Mouse (Mus musculus): ENCODE data around the gene Snrpa1. TPM values are rescaled to one million over a fixed set of nuclear protein-coding genes. Genes with fewer than 3 reads are reported as not detected.
"Not testable (repeated sequence)": the region's sequence is repeated elsewhere in the genome, so short reads cannot be mapped to it uniquely, and the experiment has no call there.

The Snrpa1 gene
- polyA plus RNA-seq (2017; shearing (Covaris generic)): 100 to 1,000 TPM; 133 to 154 TPM

GRCm38 (mm10) chr7:66058703-66059102, at the start of gene Snrpa1:
Gene Snrpa1, plus strand, starts transcription at chr7:66059003.
- ATAC-seq: no peak

DNA sequence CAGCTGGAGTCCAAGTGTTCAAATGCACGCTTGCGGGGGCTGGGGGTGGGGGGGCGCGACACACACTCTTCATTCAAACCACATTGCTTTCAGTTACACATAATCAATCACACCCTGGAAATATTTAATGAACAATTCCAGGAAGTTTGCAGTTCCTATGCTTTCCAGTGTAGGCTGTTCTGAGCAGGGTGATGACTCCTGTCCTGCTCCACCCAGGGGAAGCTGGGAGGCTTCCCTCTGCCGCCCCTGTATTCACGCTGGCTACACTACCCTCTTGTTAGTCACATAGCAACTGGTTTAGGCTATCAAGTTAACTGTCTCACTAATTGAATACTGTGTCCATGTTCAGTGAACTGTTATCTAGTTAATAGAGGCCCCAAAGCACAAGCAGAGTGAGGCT, 48.3 kb upstream of the Snrpa1 start:
- no peak for ATAC-seq

DNA sequence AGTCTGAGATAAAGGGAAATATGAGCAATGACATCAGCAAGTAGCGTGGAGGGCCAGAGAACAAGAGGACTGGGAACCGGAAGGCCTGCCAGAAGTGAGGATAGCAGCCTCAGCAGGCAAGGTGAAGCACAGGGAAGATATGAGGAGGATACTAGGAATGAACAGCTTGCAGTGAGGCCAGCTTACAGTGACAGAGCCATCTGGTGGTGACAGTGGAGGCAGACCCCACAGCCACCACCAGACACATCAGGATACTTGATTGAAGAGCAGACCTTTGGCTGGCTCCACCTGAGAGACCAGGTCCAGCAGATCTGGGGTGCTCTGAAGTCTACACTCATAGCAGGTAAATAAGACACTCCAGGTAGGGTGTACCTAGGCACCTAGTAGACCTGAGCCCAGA, 31.1 kb upstream of the Snrpa1 start:
- no peak for ATAC-seq

DNA sequence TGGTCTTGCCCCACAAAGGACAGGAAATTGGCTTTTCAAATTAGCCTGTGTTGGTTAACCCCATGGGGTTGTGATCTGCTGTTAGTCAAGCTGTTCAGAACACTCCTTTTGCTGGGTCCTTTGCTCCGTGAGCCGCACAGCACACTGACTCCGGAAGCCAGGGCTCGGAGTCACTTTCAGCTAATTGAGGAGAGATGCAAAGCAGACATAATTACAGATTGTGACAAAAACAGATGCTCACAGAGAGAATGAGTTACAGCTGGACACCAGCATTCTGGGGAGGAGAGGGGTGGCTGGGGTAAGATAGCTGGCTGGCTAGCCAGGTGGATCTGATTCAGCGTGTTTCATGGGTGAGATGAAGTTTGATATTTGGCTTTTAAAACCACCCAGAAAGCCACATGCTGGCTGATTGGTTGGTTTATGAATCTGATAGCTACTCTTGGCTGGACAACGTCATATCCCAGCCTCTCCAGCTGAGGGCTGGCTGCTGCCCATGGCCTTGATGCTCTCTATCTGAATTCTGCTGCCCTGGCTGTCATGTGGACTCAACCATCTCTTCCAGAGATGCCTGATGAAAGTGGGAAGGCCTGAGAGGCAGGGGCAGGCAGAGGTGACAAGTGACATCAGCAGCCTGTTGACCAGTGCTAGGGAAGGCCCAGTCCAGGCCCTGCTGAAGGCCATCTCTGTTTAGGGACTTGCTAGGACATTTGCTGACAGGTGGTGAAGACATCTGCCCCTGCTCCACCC, 29.9 kb upstream of the Snrpa1 start:
- ATAC-seq: no peak

DNA sequence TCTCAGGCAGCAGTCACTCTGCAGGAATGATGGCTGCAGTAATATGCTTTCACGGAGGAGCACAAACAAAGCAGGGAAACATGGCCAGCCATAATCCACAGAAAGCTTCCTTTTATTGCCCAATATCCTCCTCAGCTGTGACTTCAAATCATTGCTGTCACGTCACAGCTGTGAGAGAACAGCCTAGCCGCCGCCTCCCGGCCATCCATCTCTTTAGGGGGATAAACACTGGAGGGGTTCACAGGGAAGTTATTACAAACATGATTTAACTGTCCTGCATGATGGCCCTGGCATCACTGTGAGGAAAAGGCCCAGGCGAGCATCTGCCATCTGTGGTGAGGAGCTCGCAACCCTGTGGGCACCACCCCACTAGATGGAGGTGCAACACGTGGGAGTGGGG, 22.0 kb upstream of the Snrpa1 start:
- no peak for ATAC-seq

- ATAC-seq: no peak
These were observed 20.5 kb upstream of the Snrpa1 start for GRCm38 (mm10) chr7:66038261-66038660.

GRCm38 (mm10) chr7:66038730-66039129, 20.1 kb upstream of the Snrpa1 start:
- no peak for ATAC-seq

- ATAC-seq: no peak
These were observed 18.6 kb upstream of the Snrpa1 start for GRCm38 (mm10) chr7:66040026-66040814.

GRCm38 (mm10) chr7:66043552-66044459, 15.0 kb upstream of the Snrpa1 start, which contains the start of gene Gm45213:
Gene Gm45213, plus strand, starts transcription at chr7:66043602.
- ATAC-seq: no peak

DNA sequence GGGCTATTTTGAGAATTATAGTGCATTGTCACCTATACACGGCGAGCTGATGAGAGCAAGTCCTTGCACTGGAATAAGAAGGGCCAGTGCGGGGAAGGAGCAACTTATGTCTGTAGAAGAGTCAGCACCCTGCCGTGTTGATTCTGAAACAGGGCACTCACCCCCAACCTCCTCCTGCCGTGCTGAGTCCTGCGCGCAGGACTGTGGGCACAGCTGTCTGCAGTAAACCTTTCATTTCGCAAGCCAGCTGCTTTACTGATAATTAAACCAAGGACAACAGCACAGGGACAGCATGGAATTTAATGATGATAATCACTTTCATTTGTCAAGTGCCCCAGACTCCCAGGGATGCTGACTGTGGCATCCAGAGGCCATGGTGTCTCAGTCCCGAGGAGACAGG, 14.2 kb upstream of the Snrpa1 start:
- no peak for ATAC-seq

- ATAC-seq: no peak
These were observed 11.6 kb upstream of the Snrpa1 start for GRCm38 (mm10) chr7:66046921-66047918.

- no peak for ATAC-seq
These were observed 10.8 kb upstream of the Snrpa1 start for GRCm38 (mm10) chr7:66047975-66048374.

- ATAC-seq: no peak
These were observed 10.2 kb upstream of the Snrpa1 start for GRCm38 (mm10) chr7:66048446-66049230.

GRCm38 (mm10) chr7:66053946-66054483, 4.8 kb upstream of the Snrpa1 start:
- ATAC-seq: no peak

DNA sequence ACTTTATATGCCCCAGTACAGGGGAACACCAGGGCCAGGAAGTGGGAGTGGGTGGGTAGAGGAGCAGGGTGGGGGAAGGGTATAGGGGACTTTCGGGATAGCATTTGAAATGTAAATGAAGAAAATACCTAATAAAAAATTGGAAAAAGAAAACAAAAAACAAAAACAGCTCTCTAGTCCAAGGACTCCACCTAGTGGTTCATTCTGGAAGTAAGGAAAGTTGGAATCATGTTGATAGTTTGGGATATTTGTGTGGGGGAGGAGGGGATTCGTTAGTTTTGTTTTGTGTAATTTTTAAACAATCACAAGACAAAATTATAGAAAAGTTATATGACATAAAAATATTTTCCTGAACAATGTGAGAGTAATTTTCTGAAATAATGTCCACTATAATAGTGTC, 3.4 kb upstream of the Snrpa1 start:
- not testable (repeated sequence) for ATAC-seq

DNA sequence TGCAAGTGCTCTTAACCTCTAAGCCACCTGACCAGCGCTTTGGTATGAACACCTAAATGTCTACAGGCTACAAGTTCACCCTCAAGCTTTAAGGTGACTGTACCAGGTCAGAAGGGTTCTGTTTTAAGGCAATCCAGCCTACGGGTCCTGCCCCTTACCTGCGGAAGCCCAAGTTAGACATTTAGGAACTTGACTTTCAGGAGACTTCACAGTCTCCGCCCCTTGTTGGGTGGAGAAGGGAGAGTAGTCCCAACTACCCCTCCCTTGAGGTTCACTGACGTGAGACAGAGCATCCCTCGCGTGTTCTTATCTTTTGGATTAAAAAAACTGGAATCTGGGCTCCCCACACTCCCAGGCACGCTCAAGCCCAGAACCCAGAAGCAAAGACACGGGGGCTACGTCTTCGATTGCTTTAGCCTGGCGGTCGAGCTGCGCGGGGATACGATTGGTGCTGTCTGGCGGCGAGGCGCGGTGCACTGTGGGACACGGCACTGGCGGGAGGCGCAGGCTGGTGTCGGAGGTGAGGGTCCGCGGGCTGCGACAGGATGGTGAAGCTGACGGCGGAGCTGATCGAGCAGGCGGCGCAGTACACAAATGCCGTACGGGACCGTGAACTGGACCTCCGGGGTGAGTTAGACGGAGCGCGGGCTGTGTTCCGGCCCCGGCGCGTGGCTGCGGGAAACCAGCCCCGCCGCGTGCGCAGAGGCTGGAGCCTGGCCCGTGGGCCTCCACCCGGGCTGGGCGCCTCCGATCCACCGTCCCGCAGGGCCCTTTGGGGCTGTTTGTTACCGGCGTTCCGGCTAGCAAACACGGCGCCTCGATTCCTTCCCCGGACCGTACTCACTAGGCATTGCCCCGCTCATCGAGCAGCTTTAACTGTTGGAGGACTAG, 1.5 kb downstream of the Snrpa1 start:
- peak; percentile 92 for ATAC-seq

DNA sequence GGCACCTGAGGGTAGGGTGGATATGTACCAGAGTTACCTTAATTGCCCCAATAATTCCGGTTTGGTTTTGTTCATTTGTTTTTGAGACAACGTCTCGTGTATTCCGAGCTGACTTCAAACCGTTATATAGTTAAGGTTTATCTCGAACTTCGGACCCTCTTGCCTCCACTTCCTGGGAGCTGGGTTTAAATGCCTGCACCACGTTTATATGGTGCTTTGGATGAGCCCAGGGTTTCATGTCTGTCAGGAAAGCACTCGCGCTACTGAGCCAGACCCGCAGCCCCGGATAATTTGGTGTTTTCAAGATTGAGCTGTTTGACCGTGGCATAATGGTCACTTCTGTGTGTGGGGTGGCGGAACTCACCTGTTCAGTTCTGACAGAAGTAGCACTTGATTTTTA, 2.3 kb downstream of the Snrpa1 start:
- no peak for ATAC-seq

- no peak for ATAC-seq
These were observed 17.6 kb downstream of the Snrpa1 start for GRCm38 (mm10) chr7:66076411-66076810.
